Mouse (Mus musculus) liver, adult 2 months (tissue): ENCODE measurements at regions not wholly inside any gene's neighbourhood (a gene's known extent, or its start where the extent isn't known, plus 50 kb on each side); places are given as distances from the start of the nearest gene placed in this dataset.

ENCODE experiments used
- DNase-seq: peaks from one replicate; pipeline ENCODE4 v3.0.0-alpha.2; 2011; ENCODE audit warnings: low read depth, low spot score; ENCODE audit errors: extremely low read depth
- H3K27ac ChIP-seq: fragments of 200-500 bp; replicated peaks from 2 replicates; pipeline ENCODE4 v1.5.1; 2012; ENCODE audit warnings: low read depth, mild to moderate bottlenecking, control low read depth, inconsistent platforms, low read length; ENCODE audit not compliant: insufficient read depth
- H3K27me3 ChIP-seq: fragments of 200-500 bp; 2 replicates; pipeline ENCODE4 v1.6.1; 2012; ENCODE audit warnings: mild to moderate bottlenecking, moderate library complexity, low read length, inconsistent platforms; ENCODE audit not compliant: control insufficient read depth, insufficient read depth
- H3K36me3 ChIP-seq: fragments of 200-500 bp; 2 replicates; pipeline ENCODE4 v1.6.1; 2012; ENCODE audit warnings: low read length, inconsistent platforms; ENCODE audit not compliant: control insufficient read depth, insufficient read depth
- H3K4me1 ChIP-seq: fragments of 200-500 bp; 2 replicates; pipeline ENCODE4 v1.6.1; 2011; ENCODE audit warnings: low read length; ENCODE audit not compliant: control insufficient read depth, insufficient read depth
- H3K4me3 ChIP-seq: fragments of 200-500 bp; 2 replicates; pipeline ENCODE4 v1.5.1; 2011; ENCODE audit warnings: low read depth, mild to moderate bottlenecking, control low read depth, low read length, moderate library complexity; ENCODE audit not compliant: insufficient read depth
- H3K79me2 ChIP-seq: fragments of 200-500 bp; 2 replicates; pipeline ENCODE4 v1.6.1; 2012; ENCODE audit warnings: inconsistent platforms, mild to moderate bottlenecking, low read length, moderate library complexity; ENCODE audit not compliant: control insufficient read depth, insufficient read depth
- H3K9ac ChIP-seq: fragments of 200-500 bp; 2 replicates; pipeline ENCODE4 v1.6.1; 2012; ENCODE audit warnings: low read depth, mild to moderate bottlenecking, control low read depth, inconsistent platforms, low read length
- CTCF ChIP-seq: fragments of 200-500 bp; IDR thresholded peaks from 2 replicates; pipeline ENCODE4 v1.5.1; 2011; ENCODE audit warnings: low read depth, low read length, control low read depth
- POLR2A ChIP-seq: fragments of 200-500 bp; IDR thresholded peaks from 2 replicates; pipeline ENCODE4 v1.6.1; 2011; ENCODE audit warnings: low read length, control low read depth; ENCODE audit not compliant: insufficient read depth; ENCODE audit errors: extremely low read depth
- WGBS: fragments of 180-500 bp; shearing (Covaris S2); methylation state at CpG from one replicate; pipeline ENCODE4 v1.1.7; 2018; 5-methylcytosine and 5-hydroxymethylcytosine counted together

DNA sequence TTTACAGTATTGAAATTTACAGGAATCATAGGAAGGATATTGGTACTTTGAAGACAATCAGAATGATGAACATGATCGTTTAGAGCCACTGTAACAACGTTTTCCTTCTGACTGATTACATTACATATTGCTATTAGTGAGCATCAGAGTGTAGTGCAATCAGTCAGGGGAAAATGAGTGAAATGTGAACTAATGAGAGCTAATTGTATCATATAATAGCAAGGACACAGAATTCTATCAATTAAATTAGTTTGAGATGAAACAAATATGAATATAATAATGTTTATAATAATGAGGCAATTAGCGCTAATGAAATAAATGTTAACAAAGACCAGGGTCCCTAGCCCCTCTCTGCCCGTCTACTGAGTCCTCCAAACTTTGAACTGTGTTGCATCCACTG lies 169.7 kb downstream of the Brms1l start:
- no peak for TF ChIP-seq CTCF
- no peak for TF ChIP-seq POLR2A
- Histone ChIP-seq H3K27ac (no peak overlapping the region), H3K36me3 (no peaks in the 10 kb centered on the region), H3K4me3 (no peak overlapping the region), H3K79me2 (no peaks in the 10 kb centered on the region), H3K27me3 (no peaks in the 10 kb centered on the region), H3K9ac (no peak overlapping the region), H3K4me1 (peaks cover 2% of the 10 kb centered on the region; the same call in 1 of the 2 replicates)
- no peak for DNase-seq
- 85% methylated on average over 4 of the region's 4 CpGs for WGBS

DNA sequence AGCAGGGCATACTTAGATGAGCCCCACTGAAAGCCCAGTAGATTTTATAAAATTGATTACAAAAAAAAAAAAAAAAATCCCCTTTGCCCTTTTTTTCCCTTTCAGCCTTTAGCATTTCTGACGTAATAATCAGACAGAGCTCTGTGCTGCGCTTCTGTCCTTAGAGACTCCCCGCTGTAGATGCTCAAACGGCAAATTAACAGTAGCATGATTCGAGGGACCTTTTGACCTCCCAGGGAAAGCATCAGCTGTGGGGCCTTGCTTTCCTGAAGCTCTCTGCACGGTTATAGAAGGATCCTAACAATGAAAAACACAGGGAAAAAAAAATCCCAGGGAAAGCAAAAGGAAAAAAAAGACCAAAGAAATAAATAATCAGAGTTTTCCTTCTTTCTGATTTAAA lies 169.2 kb downstream of the Brms1l start:
- Histone ChIP-seq H3K4me3 (no peak overlapping the region), H3K27me3 (no peaks in the 10 kb centered on the region), H3K27ac (no peak overlapping the region), H3K9ac (no peak overlapping the region), H3K36me3 (no peaks in the 10 kb centered on the region), H3K4me1 (peaks cover 2% of the 10 kb centered on the region; the same call in 1 of the 2 replicates), H3K79me2 (no peaks in the 10 kb centered on the region)
- WGBS = 64% methylated on average over 6 of the region's 6 CpGs
- TF ChIP-seq CTCF (no peak), POLR2A (no peak)
- DNase-seq = no peak

DNA sequence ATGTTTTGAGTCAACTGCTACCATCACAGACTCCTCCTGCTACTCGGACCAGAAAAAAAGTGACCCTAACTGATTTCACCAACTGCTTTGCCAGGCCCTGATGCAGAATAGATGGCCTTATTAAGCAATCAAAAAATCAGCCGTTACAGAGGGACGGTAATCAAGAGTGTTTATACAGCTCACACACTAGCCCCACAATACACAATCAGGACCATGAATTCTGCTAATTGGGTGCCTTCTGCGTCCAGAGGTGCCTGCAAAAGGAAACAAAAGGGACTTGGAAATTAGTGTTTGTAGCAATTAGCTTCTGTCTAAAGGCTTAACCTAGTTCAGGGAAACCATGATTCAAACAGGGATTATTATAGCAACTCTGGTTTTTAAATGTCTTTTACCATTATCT lies 168.4 kb downstream of the Brms1l start:
- no peak for DNase-seq
- H3K36me3 ChIP-seq = no peaks in the 10 kb centered on the region
- no peak overlapping the region for H3K9ac ChIP-seq
- H3K79me2 ChIP-seq = no peaks in the 10 kb centered on the region
- WGBS = 53% methylated on average over 4 of the region's 4 CpGs
- no peaks in the 10 kb centered on the region for H3K4me1 ChIP-seq
- H3K4me3 ChIP-seq = no peak overlapping the region
- H3K27me3 ChIP-seq = no peaks in the 10 kb centered on the region
- H3K27ac ChIP-seq = no peak overlapping the region
- TF ChIP-seq CTCF (no peak), POLR2A (no peak)

DNA sequence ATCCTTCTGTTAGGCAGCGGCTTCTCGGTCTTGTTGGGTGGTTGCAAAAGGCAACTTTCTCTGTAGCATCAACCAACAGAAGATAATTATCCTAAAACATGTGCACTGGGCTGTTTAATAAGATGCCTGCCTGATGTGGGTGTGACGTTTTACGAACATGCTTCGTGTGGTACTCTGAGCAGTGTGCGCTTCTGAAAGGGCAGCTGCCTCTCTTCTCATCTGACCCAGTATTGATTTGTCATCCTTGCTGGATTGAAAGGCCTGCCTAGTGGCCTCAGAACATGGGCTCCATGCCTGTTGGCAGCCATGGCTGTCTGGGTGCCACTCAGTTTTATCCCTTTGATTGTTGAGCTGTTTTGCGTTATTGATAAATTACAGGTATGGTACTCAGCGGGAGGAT lies 167.4 kb downstream of the Brms1l start:
- DNase-seq = no peak

DNA sequence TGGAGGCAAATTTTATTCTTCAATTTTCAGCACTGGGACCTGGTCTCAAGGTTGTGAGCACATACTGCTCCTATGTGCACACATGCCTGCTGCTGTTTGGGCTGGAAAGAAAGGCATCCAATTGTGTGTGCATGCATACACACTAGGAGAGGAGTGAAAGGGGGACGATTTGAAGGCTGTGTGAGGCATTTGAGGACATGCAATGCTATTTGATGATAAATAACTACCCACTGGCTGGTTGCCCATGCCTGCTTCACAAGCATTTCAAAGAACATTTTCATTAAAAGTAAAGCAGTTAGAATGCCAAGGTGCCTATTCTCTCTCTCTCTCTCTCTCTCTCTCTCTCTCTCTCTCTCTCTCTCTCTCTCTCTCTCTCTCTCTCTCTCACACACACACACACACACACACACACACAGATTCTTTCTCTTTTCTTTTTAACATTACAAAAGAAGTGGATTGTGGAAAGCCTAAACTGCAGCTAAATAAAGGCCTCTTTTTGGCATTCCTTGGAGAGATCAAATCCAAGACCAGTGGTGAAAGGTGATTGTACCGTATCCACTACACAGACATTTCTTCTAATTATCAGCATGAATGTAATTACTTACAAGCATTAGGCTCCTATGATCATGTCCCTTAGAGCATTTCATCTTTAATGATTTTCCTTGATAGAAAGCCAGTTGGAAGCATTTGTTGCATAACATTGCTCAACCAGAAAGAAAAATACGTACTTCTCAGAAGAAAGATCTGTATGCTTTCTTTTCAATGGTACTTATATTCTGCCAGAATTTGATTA lies 160.7 kb downstream of the Brms1l start:
- Histone ChIP-seq H3K27me3 (no peaks in the 10 kb centered on the region), H3K4me3 (no peak overlapping the region), H3K79me2 (no peaks in the 10 kb centered on the region), H3K36me3 (no peaks in the 10 kb centered on the region), H3K9ac (no peak overlapping the region), H3K27ac (no peak overlapping the region), H3K4me1 (no peaks in the 10 kb centered on the region)
- TF ChIP-seq CTCF = no peak
- no peak for TF ChIP-seq POLR2A
- WGBS = 41% methylated on average over 3 of the region's 3 CpGs
- DNase-seq = no peak

More for the DNA sequence above, 167.4 kb downstream of the Brms1l start:
- Histone ChIP-seq H3K79me2 (no peaks in the 10 kb centered on the region), H3K4me1 (no peaks in the 10 kb centered on the region), H3K9ac (no peak overlapping the region), H3K27ac (no peak overlapping the region), H3K4me3 (no peak overlapping the region), H3K36me3 (no peaks in the 10 kb centered on the region), H3K27me3 (no peaks in the 10 kb centered on the region)
- no peak for TF ChIP-seq POLR2A
- no peak for TF ChIP-seq CTCF
- 93% methylated on average over 8 of the region's 8 CpGs for WGBS
